Mouse (Mus musculus) ovary, postnatal 14 days (tissue): Measurements from ENCODE around the gene S1pr5.
"Not testable (repeated sequence)": the region's sequence is repeated elsewhere in the genome, so short reads cannot be mapped to it uniquely, and the experiment has no call there.

Source experiments
- DNase-seq: peaks from one replicate; pipeline ENCODE4 v3.0.0; 2022; ENCODE audit warnings: low spot score

Gene S1pr5

DNA sequence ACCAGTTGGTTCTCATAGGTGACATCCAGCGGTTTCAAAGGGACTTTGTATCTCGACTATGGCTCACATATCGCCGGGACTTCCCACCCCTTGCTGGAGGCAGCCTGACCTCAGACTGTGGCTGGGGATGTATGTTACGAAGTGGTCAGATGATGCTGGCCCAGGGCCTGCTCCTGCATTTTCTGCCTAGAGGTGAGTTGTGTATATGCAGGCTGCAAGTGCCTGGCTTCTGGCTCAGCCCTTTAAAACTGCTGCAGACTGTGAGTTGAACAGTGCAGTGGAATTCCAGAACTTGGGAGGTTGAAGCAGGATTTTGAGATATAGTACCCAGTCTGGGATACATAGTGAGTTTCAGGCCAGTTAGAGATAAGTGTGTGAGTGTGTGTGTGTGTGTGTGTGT, 18.6 kb upstream of the S1pr5 start:
- no peak for DNase-seq

DNA sequence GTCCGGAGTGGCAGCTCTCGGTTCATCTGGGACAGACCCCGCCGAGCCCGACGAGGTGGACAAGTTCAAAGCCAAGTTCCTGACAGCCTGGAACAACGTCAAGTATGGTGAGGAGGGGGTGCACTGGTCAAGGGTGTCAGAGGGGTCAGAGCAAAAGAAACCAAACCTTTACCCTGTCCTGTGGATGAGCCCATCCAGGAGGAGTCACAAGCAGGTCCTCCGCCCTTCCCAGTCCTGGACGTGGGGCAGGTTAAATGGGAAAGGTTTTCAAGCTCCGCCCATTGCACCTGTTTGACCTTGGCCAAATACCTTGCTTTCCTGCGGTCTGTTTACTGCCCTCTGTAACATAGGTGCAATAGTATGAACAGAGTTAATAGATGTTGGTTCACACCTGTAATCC, 17.4 kb upstream of the S1pr5 start:
- DNase-seq = no peak

DNA sequence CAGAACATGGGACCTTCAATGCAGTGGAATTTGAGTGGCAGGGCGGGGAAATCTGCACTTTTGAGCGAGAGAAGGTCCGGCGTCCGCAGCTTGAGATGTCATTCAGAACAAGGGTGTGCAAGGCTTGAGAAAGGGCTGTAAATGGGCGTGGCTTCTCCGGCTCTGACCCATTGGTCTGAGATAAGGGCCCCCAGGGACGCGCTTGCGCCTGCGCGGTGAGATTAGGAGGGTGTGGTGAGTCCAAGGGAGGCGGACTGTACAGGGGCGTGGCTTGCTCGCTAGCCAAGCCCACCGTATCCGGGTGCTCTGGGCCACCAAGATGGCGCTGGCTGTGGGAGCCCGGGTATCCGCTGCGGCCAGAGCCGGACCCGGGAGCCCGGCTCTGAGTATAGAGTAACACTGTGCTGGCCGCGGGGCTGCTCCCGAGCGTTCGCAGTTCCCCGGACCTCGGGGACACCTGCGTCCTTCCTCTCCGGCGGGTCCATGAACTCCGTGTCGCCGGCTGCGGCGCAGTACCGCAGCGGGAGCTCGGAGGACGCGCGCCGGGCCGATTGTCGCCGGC, 16.8 kb upstream of the S1pr5 start, which contains the start of gene Atg4d:
Gene Atg4d, plus strand, starts transcription at position 294 of the 562 bp plus-strand sequence.
- peak; percentile 97 for DNase-seq

DNA sequence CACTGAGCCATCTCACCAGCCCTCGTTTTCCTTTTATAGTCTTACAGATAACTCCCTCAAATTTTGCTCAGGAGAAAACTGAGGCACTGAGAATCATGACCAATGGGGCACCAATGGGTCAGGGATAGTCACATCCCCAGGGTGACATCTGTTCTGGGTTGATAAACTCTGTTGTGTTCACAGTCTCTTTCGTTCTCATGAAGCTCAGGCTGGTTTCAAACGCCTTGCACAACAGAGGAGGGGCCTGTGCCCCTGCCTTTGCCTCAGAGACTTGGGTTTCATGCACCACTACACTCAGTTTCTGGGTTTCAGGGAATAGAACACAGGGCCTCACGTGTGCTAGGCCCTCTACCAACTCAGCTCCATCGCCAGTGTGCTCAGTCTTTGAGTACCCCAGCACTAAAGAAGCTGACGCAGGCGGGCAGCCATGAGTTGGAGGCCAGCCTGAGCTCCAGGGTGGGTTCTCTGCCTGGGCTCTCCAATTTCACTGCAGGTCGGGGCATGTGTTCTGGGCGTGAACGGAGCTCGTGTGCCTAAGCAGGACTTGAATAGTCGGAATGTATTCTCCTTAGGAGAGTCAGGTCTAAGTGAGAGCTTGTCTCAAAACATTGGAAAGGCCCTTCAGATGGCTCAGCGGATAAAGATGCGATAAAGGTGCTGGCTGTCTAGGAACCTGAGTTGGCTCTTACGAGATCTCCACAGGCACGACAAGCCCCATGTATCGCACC, 16.2 kb upstream of the S1pr5 start:
- DNase-seq = no peak

DNA sequence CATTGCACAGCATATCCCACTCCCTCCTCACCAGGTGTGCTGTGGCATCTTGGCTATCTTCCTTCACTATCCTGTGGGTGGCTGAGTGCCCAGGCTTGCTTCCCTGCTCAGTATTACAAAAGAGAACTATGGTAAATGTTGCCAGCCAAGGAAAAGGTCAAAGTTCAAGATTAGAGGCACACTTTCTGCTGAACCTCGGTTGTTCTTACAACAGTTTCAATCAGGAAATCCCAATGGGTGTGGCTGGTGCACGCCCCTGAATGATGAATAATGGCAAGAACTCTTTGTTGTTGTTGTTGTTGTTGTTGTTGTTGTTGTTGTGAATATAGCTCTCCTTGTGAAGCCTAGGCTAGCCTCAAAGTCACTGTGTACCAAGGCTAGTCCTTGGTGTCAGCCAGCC, 13.6 kb upstream of the S1pr5 start:
- no peak for DNase-seq

DNA sequence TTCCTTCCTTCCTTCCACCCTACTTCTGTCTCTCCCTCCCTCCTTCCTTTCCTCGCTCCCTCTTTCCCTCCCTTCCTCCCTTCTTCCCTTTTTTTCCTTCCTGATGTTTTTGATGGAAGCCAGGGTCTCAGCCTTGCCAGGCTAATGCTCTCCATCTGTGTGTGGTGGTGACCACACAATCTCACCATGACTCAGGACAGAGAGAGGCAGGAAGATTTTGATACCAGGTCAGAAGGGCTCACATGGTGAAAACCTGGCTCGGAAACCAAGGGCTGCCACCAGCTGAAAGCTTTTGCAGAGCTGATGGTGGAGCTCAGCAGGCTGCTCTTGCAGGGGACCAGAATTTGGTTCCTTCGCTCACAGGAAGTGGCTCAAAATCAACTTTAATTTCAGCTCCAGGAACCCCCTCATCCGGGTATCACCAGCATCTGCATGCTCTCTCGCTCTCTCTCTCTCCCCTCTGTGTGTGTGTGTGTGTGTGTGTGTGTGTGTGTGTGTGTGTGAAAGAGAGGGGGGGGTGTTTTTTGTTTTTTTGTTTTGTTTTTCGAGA, 12.3 kb upstream of the S1pr5 start:
- no peak for DNase-seq

DNA sequence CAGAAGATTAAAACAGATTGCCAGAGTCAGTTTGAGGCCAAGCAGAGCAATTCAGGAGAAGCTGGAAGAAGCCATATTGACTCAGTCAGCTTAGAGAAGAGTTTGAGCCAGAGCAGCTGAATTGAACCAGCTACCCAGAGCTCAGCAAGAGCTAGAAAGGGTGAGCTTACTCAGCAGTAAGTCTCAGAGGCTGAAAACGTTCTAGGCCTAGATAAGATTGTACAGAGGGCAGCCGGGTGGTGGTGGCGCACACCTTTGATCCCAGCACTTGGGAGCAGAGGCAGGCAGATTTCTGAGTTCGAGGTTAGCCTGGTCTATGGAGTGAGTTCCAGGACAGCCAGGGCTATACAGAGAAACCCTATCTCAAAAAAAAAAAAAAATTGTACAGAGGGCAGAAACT, 8.1 kb upstream of the S1pr5 start:
- not testable (repeated sequence) for DNase-seq

DNA sequence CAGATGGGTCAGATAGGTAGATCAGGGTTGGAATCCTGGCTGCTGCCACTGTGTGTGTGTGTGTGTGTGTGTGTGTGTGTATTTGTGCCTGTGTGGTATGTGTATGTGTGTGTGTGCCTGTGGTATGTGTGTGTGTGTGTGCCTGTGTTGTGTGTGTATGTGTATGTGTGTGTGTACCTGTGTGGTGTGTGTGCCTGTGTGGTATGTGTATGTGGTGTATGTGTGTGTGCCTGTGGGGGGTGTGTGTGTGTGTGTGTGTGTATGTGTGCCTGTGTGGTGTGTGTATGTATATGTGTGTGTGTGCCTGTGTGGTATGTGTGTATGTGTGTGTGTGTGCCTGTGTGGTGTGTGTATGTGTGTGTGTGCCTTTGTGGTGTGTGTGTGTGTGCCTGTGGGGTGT, 6.4 kb upstream of the S1pr5 start:
- no peak for DNase-seq

DNA sequence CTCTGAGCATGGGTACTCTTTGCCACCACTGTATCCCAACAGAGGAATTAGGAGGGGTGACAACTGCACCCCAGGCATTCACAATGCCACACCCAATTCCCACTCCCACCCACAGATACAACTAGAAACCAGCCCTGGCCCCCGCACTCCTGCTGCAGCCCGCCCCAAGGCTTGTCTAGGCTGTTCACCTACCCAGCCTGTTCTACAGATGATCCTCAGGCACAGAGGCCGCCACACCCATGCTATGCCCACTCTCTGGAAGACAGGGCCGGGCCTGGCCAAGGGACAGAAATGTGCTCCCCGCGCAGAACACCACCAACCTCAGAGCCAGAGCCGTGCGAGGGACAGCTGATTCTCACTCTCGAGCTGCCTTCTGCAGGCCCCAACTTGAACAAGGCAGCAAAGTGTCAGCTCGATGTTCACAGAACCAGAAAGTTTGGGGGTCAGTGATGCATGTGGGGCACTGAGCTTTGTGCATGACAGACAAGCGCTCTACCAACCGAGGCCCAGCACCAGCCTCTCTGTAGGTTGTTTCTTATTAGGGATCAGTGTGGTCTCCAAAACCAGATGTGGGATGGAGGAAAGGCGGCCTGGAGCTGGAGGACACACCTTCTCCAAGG, 3.0 kb upstream of the S1pr5 start:
- DNase-seq = no peak

DNA sequence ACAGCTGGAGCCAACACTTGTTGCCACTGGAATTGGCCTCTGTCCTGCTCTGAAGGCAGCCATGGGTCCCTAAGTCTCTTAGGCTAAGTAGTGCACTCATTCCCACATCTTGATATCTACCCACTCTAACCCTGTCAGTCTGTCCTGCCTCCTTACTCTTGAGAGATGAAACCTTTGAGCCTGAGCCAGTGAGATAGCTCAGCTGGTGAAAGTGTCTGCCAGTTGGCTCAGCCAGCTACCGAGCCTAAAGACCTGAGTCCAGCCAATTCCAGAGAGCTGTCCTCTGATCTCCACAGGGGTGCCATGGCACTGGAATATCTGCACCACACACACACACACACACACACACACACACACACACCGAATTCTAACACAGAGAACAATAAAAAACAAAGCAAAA, 2.3 kb upstream of the S1pr5 start:
- DNase-seq = no peak

DNA sequence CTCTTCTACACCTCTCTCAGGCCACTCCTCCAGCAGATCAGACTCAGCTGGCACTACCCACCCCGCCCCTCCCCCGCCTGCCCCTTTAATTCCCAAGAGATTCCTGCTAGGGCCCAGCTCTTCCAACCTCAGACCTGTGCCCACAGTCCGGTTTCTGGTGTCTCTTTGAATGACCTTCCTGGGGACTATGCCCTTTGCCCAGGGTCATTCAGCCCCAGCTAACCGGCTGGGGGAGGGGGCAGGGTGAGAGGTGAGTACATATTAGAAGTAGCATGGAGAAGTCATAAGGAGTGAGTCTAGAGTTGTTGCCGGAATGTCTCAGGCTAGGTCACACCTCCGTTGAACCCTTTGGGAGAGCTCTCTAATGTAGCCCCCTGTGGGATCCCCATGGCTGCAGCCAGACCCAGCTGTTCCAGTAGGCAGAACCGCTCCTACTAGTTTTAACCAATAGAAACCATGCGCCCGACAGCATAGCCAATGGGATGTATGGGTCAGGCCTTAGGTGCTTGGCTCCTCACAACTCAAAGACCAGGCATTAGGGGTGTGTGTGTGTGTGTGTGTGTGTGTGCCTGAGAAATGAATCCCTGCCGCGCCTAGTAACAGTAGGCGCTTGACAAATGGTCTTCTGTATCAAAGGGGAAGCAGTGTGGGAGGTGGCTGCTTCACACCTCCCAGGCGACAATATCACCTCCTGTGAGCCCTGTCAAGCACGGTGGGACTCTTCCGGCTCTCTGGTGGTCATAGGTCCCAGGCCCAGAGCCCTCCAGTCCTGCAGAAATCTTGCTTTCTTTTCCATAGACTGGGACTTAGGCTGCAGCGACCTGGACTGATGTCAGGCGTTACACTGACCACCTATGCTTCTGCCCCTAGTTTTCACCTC, 1.6 kb upstream of the S1pr5 start:
- DNase-seq = no peak

DNA sequence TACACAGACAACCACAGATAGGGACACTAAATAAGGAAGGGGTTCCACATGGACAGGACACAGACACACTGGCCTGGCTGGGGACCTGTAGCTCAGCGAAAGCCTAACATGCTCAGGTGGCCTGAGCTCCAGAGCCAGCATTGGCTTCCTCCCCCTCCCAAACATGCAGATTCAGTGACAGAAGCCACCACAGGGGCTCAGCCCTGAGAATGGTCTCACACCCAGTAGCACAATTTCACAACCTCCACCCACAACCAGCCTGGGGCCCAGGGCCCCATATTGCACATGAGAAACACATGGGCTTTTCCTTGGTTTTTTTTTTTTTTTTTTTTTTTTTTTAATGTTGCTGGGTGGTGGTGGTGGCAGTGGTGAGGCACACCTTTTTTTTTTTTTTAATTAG, 1.9 kb downstream of the S1pr5 start:
- DNase-seq = no peak

DNA sequence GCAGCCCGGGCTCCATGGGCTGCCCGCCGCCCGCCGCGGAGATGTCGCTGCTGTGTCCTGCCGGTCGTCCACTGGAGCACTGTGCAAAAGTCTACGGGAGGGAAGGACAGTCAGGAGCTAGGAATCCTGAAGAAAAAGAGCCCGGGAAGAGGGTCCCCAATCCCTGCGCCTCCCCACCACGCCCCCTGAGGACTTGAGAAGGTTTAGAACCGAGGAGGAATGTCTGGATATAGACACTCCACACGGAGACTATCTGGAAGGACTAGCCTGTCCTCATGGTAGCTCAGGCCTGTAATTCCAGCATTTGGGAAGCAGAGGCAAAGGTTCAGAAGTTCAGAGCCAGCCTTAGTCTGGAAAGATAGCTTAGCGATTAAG, 3.1 kb downstream of the S1pr5 start:
- no peak for DNase-seq

DNA sequence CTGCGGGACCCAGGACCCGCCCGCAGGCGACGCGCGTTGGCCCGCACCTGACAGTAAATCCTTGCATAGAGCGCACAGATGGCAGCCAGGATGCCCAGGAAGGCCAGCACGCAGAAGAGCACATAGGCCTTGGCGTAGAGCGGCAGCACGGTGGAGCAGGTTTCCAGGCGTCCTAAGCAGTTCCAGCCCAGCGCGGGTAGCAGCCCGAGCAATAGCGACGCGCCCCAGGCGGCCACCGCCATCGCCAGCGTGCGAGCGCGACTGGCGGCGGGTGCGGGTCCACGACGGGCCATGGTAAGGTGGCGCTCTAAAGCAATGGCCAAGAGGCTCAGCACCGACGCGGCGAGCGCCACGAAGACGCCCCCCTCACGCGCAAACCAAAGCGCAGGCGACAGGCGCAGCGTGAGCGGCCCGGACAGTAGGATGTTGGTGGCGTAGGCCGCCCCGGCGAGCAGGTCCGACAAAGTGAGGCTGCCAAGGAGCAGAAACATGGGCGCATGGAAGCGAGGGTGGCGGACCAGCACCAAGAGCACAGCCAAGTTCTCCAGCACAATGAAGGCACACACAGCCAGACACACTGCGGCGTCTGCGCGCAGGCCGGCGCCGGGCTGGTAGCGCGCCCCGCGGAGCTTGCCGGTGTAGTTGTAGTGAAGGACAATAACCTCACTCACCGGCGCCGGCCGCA, 3.7 kb downstream of the S1pr5 start:
- DNase-seq = no peak

DNA sequence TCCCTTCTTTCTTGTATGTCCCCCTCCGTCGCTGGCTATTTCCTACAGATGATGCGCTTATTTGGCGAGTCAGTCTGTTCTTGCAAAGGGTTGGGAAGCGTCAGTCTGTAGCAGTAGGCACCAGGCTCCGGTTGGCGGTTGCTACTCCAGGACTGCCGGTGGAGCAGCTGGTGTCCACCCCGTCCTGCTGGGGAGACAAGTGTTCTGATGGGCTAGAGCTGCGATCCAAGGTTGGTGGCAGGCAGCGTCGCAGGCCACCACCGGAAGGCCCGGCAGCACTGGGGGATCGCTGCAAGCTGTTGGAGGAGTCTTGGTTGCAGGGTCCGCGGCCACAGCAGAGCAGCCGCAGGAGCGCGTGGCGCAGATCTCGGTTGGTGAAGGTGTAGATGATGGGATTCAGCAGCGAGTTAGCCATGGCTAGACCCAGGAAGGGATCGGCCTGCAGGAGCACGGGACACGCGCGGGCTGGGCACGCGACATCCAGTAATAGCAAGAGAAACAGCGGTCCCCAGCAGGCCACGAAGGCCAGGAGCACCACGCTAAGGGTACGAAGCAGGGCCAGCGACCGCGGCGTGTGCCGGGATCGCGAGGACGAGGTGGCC, 4.3 kb downstream of the S1pr5 start:
- no peak for DNase-seq

DNA sequence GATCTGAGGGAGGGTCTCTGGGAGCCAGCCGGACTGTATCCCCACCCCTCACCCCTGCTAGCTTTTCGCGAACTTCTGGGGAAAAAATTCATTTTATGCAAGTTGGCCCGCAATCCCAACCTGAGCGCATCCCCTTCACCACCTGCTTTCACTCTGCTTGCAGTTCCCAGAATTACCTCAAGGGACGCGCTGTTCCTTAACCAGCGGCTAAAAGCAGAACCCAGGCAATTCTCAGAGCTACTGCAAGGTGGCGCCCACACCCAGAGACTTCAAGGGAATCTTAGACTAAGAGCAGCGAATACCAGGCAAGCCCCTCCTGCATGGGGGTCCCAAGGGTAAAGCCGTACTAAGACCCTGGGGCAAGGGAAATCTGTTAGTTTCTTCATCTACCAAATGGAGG, 6.9 kb downstream of the S1pr5 start:
- DNase-seq = peak; percentile 70

DNA sequence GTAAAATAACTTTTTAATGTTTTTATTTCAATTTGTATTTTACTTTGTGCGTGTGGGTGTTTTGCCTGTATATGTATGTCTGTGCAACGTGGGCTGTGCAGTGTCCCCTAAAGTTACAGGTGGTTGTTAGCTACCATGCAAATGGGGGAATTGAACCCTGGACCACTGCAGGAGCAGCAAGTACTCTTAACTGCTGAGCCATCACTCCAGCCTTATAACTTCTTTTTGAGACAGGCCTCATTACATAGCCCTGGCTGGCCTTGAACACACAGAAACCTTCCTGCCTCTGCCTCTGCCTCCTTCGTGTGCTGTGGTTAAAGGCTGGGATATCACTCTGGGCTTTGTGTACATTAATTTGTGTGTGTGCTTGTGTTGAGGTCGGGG, 8.8 kb downstream of the S1pr5 start:
- DNase-seq = no peak

DNA sequence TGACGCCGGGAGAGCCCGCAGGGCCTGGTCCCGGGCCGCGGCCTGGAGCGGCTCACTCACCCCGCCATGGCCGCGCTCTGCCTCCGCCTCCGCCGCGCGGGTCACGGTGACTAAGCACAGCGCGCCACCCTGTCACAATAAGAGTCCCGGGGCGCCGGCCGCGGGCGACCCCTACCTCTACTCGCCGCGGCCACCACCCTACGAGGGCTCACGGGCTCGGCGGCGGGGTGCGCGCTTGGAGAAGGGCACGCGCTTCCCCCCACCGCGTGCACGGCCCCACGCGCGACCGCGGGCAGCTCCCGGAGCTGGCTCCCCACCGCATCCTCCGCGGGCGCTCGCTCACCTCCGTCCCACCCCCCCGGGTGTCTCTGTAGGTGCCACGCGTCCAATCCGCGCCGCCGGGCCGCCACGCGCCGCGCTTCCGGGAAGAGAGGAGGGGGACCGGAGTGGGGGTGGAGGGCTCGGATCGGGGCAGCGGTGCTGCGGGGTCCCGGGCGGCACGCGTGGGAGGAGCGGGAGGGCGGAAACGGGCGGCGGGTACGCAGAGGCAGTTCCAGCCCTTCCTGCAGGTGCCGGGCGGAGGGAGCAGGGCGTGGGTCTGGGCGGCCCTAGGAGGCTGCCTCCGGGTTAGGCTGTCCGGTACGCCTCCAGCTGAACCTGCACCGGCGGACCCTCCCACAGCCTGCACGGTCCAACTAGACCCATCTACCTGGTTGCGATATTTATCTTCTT, 9.3 kb downstream of the S1pr5 start, which contains the start of gene Keap1:
Gene Keap1, minus strand, starts transcription at position 629 of the 732 bp plus-strand sequence.
- DNase-seq = peak; percentile 72

DNA sequence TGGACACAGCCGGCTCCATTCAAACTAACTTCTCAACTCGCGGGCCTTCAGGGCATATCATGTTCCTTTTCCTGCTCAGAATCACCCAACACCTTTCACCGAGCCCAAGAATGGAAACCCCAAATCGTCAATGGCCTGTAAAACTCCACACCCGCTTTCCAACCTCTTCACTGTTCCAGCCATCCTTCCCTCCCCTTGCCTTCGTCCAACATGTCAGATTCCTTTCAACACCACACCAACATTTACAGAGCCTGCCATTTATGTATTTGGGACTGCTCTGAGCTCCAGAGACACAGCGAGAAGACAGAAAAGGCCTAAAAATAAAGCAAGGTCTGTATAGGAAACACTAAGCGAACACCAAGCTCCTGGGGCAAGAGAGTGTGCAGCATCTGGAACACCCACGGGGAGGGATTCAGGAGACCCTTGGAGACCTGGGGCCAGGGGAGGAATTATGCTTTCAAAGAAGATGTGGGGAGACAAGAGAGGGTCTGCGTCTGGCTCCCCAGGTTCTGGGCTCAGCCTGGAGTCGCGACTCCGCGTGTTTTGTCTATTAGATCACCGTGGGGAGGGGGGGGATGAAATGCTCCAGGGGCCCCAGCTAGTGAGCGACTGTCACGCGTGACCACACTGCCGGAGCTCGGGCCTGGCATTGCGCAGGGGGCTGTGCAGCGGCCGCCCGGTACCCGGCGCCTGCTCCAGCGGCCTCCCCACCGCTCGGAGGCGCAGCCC, 10.1 kb downstream of the S1pr5 start:
- no peak for DNase-seq
